Mouse (Mus musculus) E14TG2a.4 (cell line): ENCODE data around the gene Slc41a1.

ENCODE experiments used
- H3K27me3 ChIP-seq: 2 replicates; pipeline ENCODE4 v1.6.1; 2014; ENCODE audit warnings: low read length, control low read depth; ENCODE audit not compliant: insufficient read depth
- H3K36me3 ChIP-seq: 2 replicates; pipeline ENCODE4 v1.6.1; 2014; ENCODE audit warnings: low read length, control low read depth; ENCODE audit not compliant: insufficient read depth
- H3K4me1 ChIP-seq: replicated peaks from 2 replicates; pipeline ENCODE4 v1.6.1; 2014; ENCODE audit warnings: low read depth, low read length, control low read depth
- H3K4me3 ChIP-seq: replicated peaks from 2 replicates; pipeline ENCODE4 v1.5.1; 2014; ENCODE audit warnings: mild to moderate bottlenecking, low read length
- H3K9me3 ChIP-seq: 2 replicates; pipeline ENCODE4 v1.6.1; 2014; ENCODE audit warnings: low read length, control low read depth
- CTCF ChIP-seq: conservative IDR thresholded peaks from 2 replicates; pipeline ENCODE4 v1.5.1; 2014; ENCODE audit warnings: low read length
- NANOG ChIP-seq: IDR thresholded peaks from 2 replicates; pipeline ENCODE4 v1.6.1; 2014; ENCODE audit warnings: borderline replicate concordance, low read length, mixed read lengths
- POU5F1 ChIP-seq: IDR thresholded peaks from 2 replicates; pipeline ENCODE4 v1.6.1; 2014; ENCODE audit warnings: low read length, borderline replicate concordance

Slc41a1 gene

DNA sequence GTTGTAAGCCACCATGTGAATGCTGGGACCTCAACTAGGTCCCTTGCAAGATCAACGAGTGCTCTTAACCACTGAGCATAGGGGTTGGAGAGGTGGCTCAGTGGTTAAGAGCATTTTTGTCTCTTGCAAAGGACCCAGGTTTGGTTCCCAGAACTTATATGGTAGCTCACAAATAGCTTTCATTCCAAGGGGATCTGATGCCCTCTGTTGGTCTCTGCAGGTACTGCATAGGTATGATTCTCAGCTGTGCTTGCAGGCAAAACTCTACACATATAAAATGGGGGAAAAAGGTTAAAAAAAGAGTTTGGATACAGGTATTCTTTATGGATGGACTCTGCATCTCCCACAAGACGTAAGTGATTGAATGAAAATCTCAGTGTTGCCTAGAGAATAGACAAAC lies 55.5 kb downstream of the Slc41a1 start:
- Histone ChIP-seq H3K27me3 (no peaks in the 10 kb centered on the region), H3K4me1 (peaks cover 85% of the 10 kb centered on the region), H3K4me3 (no peak overlapping the region), H3K36me3 (0 out of 2 replicates have a peak, but pooled peaks cover under 1% of the 10 kb centered on the region), H3K9me3 (no peaks in the 10 kb centered on the region; the same call in 1 of the 2 replicates)
- TF ChIP-seq POU5F1 (no peak), CTCF (peak; percentile 98)

DNA sequence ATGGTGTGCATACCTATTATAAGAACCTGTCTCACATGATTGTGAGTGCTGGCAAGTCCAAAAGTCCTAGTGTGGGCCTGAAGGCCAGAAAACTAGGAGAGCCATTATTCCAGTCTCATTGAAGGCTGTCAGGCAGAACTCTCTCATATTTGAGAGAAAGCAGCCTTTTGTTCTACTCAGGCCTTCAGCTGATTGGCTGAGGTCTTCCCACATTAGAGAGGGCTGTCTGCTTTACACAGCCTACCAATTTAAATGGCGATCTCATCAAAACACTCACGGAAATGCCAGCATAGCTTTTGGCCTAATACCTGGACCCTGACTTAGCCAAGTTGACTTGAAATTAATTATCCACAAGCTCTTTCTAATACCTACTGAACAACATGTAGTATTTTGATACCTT lies 58.9 kb downstream of the Slc41a1 start:
- Histone ChIP-seq H3K36me3 (peaks cover 9% of the 10 kb centered on the region), H3K4me1 (peaks cover 93% of the 10 kb centered on the region), H3K27me3 (no peaks in the 10 kb centered on the region), H3K4me3 (no peak overlapping the region), H3K9me3 (no peaks in the 10 kb centered on the region; the same call in 1 of the 2 replicates)
- no peak for TF ChIP-seq POU5F1
- no peak for TF ChIP-seq NANOG
- no peak for TF ChIP-seq CTCF

DNA sequence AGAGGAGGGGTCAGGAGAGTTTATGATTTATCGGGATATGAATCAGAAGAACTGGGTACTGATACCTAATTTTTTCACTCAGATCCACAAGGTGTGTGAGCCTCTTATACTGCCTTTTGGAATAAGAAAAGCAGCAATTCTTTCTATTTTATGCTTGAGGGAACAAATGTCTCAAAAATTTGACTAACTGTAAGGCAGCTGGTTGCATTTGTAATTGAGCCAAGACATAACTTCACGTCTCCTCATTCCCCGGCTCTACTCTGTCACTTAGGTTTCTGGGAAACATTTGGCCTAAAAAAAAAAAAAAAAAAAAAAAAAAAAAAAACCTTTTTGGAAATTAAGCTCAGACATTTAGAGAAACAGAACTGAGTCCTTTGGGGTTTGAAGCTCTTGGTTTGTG lies 59.3 kb downstream of the Slc41a1 start:
- H3K4me1 ChIP-seq: peaks cover 92% of the 10 kb centered on the region
- no peaks in the 10 kb centered on the region for H3K27me3 ChIP-seq
- no peaks in the 10 kb centered on the region; the same call in 1 of the 2 replicates for H3K9me3 ChIP-seq
- H3K4me3 ChIP-seq: no peak overlapping the region
- TF ChIP-seq POU5F1: no peak
- TF ChIP-seq CTCF: no peak
- TF ChIP-seq NANOG: no peak
- H3K36me3 ChIP-seq: peaks cover 9% of the 10 kb centered on the region

DNA sequence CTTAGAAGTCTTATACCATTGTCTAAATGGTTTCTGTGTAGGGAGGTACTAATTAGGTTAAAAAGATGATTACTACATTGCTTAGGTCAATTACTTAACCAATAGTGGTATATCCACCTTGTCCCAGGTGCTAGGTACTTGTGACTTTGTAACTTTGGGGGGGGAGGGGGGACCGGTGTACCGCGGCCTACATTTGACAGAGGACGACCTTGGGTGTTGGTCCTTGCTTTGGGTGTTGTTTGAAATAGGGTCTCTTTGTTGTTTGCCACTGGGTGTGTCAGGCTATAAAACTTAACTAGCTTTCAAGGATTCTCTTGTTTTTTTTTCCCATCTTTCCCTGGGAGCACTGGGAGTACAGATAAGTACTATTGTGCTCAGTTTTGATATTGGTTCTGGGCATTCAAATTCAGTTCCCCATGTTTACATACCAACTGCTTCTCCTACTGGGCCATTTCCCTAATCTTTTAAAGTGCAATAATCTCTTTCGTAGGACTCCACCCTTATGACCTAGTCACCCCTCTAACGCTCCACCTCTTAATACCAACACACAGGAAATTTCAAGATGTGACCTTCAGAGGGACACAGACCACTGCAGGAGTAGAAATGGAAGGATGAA lies 62.9 kb downstream of the Slc41a1 start:
- peak overlapping the region; percentile 78 for H3K4me3 ChIP-seq
- TF ChIP-seq POU5F1 (no peak), NANOG (peak; percentile 93)
- H3K27me3 ChIP-seq: no peaks in the 10 kb centered on the region
- peaks cover 79% of the 10 kb centered on the region for H3K4me1 ChIP-seq
- peaks cover 7% of the 10 kb centered on the region for H3K9me3 ChIP-seq
- peaks cover 9% of the 10 kb centered on the region for H3K36me3 ChIP-seq

DNA sequence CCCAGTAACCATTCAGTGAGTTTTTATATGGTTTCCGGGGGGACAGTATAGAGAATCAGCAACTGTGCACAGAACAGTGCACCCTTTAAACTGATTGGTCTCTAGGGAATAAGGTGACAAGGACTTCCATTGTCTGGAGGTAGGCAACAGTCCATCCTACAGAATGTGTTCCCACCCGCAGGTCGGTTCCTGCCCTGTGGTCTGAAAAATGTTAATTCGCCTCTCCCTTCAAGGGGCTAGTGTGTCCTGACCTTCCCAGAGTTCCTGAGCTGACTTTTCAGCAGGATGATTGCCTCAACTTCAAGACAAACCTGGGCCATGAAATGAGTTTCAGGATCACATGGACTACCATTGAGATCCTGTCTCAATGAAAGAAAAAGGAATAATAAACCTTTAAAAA lies 64.1 kb downstream of the Slc41a1 start:
- H3K9me3 ChIP-seq: peaks cover 13% of the 10 kb centered on the region; the same call in 1 of the 2 replicates
- peaks cover 9% of the 10 kb centered on the region for H3K36me3 ChIP-seq
- TF ChIP-seq NANOG: no peak
- no peak for TF ChIP-seq CTCF
- no peak for TF ChIP-seq POU5F1
- H3K27me3 ChIP-seq: no peaks in the 10 kb centered on the region
- peaks cover 70% of the 10 kb centered on the region for H3K4me1 ChIP-seq
- peak overlapping the region; percentile 78 for H3K4me3 ChIP-seq
